Mouse (Mus musculus) small intestine, adult 2 months (tissue): ENCODE results near the gene Zmynd8. TPM values are rescaled to one million over a fixed set of nuclear protein-coding genes. Genes with fewer than 3 reads are reported as not detected.

ENCODE experiments used
- H3K27ac ChIP-seq: fragments of 200-500 bp; 2 replicates; pipeline ENCODE4 v1.5.1; 2012; ENCODE audit warnings: low read depth, low read length, control low read depth, inconsistent platforms; ENCODE audit not compliant: insufficient read depth
- H3K27me3 ChIP-seq: fragments of 200-500 bp; 2 replicates; pipeline ENCODE4 v1.6.1; 2012; ENCODE audit warnings: mild to moderate bottlenecking, moderate library complexity, low read length, inconsistent platforms; ENCODE audit not compliant: control insufficient read depth, insufficient read depth
- H3K36me3 ChIP-seq: fragments of 200-500 bp; 2 replicates; pipeline ENCODE4 v1.6.1; 2012; ENCODE audit warnings: mild to moderate bottlenecking, low read length, control low read depth, inconsistent platforms; ENCODE audit not compliant: control insufficient read depth, insufficient read depth
- H3K4me1 ChIP-seq: fragments of 200-500 bp; 2 replicates; pipeline ENCODE4 v1.6.1; 2012; ENCODE audit warnings: low read length, inconsistent platforms, mixed read lengths; ENCODE audit not compliant: control insufficient read depth, insufficient read depth, insufficient read length
- H3K4me3 ChIP-seq: fragments of 200-500 bp; 2 replicates; pipeline ENCODE4 v1.5.1; 2012; ENCODE audit warnings: low read depth, mild to moderate bottlenecking, control low read depth, inconsistent platforms, low read length, moderate library complexity
- CTCF ChIP-seq: fragments of 200-500 bp; IDR thresholded peaks from 2 replicates; pipeline ENCODE4 v1.5.1; 2012; ENCODE audit warnings: low read depth, mild to moderate bottlenecking, control low read depth, inconsistent platforms, low read length, moderate library complexity, mixed read lengths; ENCODE audit not compliant: insufficient replicate concordance, insufficient read length; ENCODE audit errors: extremely low read depth
- POLR2A ChIP-seq: fragments of 200-500 bp; IDR thresholded peaks from 2 replicates; pipeline ENCODE4 v1.6.1; 2012; ENCODE audit warnings: low read depth, mild to moderate bottlenecking, control low read depth, inconsistent platforms, low read length, moderate library complexity
- WGBS: fragments of 180-500 bp; shearing (Covaris S2); methylation state at CpG from one replicate; pipeline ENCODE4 v1.1.7; 2018; 5-methylcytosine and 5-hydroxymethylcytosine counted together
- polyA plus RNA-seq: library from polyadenylated mRNA; depleted of rRNA; stranded (reverse); fragments of >200 nt; gene quantifications from 2 replicates; pipeline ENCODE4 v1.2.3, GENCODE M21; 2012

Gene Zmynd8
- polyA plus RNA-seq, 1 experiment = 17.4 TPM

DNA sequence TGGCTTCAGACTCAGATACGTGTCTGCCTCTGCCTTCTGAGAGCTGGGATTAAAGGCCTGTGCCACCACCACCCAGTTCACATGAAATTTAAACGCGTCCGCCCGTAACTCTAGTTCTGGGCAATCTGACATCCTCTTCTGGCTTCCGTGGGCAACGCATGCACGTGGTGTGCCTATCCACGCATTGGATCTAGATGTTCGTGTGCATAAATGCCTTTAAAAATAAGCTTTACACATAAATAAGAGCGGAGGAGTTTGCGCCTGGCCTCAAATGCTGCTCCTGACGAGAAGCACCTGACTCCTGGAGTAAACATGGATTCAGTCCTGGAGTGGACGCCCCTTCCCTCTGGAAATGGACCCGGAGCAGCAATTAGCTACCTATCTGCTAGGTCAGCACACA is 76.3 kb downstream of the Zmynd8 start:
- TF ChIP-seq CTCF = no peak
- TF ChIP-seq POLR2A = no peak
- Histone ChIP-seq H3K4me3 (no peak overlapping the region), H3K27me3 (no peaks in the 10 kb centered on the region), H3K36me3 (peaks cover 60% of the 10 kb centered on the region), H3K27ac (no peak overlapping the region), H3K4me1 (no peaks in the 10 kb centered on the region)
- 93% methylated on average over 15 of the region's 15 CpGs for WGBS

DNA sequence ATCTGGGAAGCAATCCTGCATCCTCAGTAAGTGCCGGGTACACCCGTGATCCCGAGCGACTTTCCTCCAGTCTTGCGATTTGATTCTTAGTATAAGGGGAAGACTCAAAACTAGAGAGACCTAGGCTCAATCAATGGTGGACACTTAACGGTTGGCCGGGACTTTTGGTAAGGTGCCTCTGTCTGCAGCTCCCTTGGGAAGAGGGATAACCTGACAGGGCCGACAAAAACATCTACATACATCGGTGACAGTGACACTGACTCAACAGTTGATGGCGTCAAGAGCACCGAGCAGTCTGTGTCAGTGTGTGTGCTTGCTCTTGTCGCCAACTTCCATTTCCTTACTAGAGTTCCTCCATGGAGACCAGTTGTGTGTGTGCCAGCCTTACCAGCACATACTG is 77.1 kb downstream of the Zmynd8 start:
- peaks cover 55% of the 10 kb centered on the region for H3K36me3 ChIP-seq
- 88% methylated on average over 12 of the region's 12 CpGs for WGBS

DNA sequence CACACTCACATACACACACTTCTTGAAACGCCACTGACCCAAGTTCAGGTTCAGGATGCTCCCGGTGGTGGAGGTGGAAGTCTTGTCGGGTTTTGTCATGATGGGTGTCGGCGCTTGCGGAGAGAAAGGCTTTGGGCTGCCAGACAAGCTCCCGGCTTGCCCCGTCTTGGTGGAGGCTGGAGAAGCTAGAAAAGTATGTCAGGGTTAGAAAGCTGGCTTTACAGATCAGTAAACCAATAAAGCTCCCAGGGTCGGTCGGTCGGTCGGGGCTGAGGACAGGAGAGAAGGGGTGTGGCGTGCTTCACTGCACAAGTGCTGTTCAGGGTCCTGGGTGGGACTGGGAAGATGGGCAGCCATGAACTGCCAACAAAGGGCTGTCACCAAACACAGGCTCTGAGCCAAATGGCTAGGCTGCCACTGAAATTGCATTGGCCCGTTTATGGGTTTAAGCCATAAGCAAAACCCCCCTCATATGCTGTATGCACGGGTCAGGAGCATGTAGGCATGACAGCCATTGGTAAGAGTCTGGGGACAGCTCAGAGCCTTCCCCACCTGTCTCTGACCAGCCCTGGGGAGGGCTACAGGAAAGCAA is 78.2 kb downstream of the Zmynd8 start:
- TF ChIP-seq CTCF = no peak
- TF ChIP-seq POLR2A = no peak
- no peaks in the 10 kb centered on the region for H3K4me1 ChIP-seq
- H3K27me3 ChIP-seq = no peaks in the 10 kb centered on the region
- H3K36me3 ChIP-seq = peaks cover 52% of the 10 kb centered on the region
- H3K27ac ChIP-seq = no peak overlapping the region
- no peak overlapping the region for H3K4me3 ChIP-seq
- 74% methylated on average over 15 of the region's 15 CpGs for WGBS

More for the DNA sequence above, 77.1 kb downstream of the Zmynd8 start:
- no peaks in the 10 kb centered on the region for H3K4me1 ChIP-seq
- no peaks in the 10 kb centered on the region for H3K27me3 ChIP-seq
- H3K4me3 ChIP-seq = no peak overlapping the region
- TF ChIP-seq CTCF = no peak
- no peak for TF ChIP-seq POLR2A
- no peak overlapping the region for H3K27ac ChIP-seq

DNA sequence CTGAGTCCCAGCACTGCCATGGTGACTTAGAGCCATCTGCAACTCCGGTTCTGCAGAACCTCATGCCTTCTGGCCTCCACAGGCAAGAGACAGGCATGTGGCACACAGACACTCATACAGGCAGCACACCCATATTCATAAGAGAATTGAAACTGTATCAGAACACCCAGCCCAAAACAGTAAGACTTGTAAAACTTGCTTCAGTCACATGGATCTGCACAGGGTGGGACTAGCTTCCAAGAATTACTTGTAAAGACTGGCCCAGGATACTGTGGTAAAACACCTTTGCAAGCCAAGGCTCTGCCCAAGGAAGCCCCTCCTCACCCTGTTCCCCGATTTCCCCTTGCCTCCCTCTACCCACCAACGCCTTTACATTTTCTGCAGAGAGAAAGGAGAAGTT is 78.7 kb downstream of the Zmynd8 start:
- no peaks in the 10 kb centered on the region for H3K27me3 ChIP-seq
- no peak overlapping the region for H3K4me3 ChIP-seq
- H3K36me3 ChIP-seq = peaks cover 50% of the 10 kb centered on the region
- 84% methylated on average over 3 of the region's 3 CpGs for WGBS
- no peak overlapping the region for H3K27ac ChIP-seq
- TF ChIP-seq CTCF = no peak
- no peak for TF ChIP-seq POLR2A
- H3K4me1 ChIP-seq = no peaks in the 10 kb centered on the region

DNA sequence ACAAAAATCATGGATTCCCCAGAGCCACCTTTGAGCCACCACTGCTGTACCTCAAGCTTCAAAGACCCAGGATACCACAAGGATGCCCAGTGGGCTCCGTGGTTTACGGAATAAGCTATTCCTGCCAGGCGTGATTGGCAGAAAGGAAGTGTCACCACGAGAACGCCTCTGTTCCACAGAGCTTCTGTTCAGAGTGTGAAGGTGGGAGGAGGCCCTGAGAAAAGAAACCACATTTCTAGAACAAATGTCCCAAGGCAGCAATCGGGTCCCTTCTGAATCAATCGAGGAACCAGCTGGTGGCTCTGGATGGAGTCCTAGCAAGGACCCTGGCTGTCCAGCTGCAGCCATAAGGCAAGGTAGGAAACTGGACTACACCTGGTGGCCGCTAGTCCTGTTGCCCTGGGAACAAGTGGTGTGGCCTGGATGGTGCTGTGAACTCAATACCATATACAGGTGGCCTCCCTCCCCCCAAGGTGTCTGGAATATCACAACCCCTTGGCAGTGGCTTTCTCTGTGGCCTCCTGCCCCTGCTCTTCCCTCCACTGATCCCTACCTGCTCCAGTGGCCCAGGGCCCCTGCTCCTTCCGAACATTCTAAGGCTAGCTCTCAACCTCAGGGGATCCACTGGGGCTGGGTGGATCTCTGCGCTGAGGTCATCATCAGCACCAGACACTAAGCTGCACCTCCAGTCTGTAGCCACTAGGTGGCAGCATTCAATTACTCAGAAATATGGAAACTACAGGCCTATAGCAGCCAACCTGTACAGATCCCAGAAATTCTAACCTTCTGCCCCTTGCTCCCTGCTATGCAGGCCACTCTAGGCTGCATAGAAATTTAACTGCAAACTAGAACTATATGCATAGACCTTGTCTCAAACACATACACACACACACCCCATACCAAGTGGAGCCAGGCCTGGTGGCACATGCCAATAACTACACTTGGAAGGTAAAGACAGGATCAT is 79.5 kb downstream of the Zmynd8 start:
- Histone ChIP-seq H3K36me3 (peaks cover 50% of the 10 kb centered on the region), H3K27ac (no peak overlapping the region), H3K4me1 (no peaks in the 10 kb centered on the region), H3K4me3 (no peak overlapping the region), H3K27me3 (no peaks in the 10 kb centered on the region)
- TF ChIP-seq CTCF = peak; percentile 68; the same call in 1 of the 2 replicates
- no peak for TF ChIP-seq POLR2A
- WGBS = 73% methylated on average over 10 of the region's 10 CpGs

DNA sequence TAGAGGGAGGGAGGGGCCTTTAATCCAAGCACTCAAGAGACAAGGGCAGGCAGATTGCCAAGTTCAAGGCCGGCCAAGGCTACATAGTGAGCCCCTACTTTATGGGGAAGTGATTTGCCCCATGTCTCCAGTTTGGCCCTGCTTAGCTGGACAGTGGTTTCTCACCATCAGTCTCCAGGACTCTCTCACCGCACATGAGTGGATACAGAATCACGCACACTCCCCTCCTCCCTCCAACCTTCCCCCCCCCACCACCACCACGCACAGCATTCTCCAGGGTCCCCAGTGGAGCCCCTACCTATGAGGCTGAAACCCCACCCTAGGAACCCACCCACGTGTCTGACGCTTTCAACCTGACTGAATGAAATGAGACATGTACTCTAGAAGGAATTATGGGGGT is 80.2 kb downstream of the Zmynd8 start:
- TF ChIP-seq CTCF (no peak), POLR2A (no peak)
- no peaks in the 10 kb centered on the region for H3K27me3 ChIP-seq
- no peaks in the 10 kb centered on the region for H3K4me1 ChIP-seq
- H3K36me3 ChIP-seq = peaks cover 47% of the 10 kb centered on the region
- 88% methylated on average over 6 of the region's 6 CpGs for WGBS
- no peak overlapping the region for H3K27ac ChIP-seq
- no peak overlapping the region for H3K4me3 ChIP-seq

DNA sequence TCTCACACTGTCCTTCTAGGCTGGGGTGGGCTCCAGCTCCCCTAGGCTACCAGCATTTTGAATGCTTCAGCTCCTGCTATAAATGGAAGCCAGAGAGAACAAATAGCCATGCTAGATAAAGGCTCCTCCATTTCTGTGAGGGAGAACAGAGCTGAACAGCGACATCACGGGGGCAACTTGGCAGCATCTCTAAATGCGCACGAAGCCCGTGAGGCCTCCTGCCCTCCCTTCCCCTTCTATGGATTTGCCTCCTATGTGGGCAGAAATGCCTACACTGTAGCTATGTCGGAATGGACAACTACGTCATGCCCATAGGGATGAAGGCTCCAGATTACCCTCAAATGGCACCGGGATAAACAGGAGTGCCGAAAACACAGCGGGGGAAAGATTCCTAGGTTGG is 81.4 kb downstream of the Zmynd8 start:
- Histone ChIP-seq H3K36me3 (peaks cover 46% of the 10 kb centered on the region), H3K4me3 (no peak overlapping the region), H3K4me1 (no peaks in the 10 kb centered on the region), H3K27me3 (no peaks in the 10 kb centered on the region), H3K27ac (no peak overlapping the region)
- 96% methylated on average over 10 of the region's 10 CpGs for WGBS
- no peak for TF ChIP-seq POLR2A
- no peak for TF ChIP-seq CTCF
